Mouse (Mus musculus): ENCODE measurements around the gene Gk5.
"Not testable (repeated sequence)": the region's sequence is repeated elsewhere in the genome, so short reads cannot be mapped to it uniquely, and the experiment has no call there.

Gk5 gene

DNA sequence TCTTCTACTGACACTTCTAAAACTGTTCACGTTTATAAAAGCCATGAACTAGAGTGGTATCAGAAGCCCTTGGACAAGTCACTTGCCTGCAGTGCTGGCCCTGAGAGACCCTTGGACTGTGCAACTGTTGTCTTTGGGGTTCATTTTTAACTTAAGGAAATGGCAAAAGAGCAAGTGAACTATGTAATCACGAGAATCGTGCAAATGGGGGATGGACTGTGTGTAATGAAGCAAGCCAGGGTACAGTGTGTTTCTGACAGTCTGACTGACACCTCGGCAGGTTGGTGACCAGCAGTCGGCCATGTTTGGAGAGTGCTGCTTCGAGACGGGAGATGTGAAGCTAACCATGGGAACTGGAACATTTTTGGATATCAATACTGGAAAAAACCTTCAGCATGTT, 33.6 kb downstream of the Gk5 start:
- DNase-seq = peak; percentile 45

- DNase-seq = peak; percentile 27
Measured at GRCm38 (mm10) chr9:96158431-96158830, 39.3 kb downstream of the Gk5 start.

DNA sequence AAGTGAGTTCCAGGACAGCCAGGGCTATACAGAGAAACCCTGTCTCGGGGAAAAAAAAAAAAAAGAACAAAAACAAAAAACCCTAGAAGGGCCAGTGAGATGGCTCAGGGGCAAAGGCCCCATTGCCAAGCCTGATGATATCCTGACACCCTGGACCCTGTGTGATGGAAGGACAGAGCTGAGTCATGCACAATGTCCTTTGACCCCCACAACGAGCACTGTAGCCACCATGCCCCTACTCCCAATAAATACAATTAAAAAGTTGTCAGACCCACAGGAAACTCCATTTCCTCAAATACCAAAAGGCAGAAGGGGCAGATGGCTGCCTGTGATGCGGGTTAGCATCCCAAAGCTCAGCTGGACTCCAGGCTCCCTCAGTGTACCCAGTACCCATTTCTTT, 39.9 kb downstream of the Gk5 start:
- DNase-seq = peak; percentile 38

DNA sequence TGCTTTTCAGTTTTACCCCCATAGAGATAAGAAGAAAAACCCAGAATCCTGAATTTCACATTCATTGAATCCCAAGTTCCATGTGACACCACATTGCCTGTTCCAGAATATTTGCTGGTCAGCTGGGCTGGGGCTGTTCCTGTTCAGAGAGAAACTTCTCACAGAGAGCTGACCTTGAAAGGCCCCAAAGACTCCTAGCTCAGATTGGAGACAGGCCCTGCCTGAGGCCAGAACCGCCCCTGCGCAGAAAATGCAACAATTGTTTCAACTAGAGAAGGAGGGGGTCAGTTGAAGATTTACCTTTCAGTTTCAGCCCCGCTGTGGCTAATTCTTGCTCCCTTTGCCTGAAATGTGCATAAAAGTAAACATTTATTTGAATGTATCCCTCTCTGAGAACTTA, 41.6 kb downstream of the Gk5 start:
- peak; percentile 45 for DNase-seq

DNA sequence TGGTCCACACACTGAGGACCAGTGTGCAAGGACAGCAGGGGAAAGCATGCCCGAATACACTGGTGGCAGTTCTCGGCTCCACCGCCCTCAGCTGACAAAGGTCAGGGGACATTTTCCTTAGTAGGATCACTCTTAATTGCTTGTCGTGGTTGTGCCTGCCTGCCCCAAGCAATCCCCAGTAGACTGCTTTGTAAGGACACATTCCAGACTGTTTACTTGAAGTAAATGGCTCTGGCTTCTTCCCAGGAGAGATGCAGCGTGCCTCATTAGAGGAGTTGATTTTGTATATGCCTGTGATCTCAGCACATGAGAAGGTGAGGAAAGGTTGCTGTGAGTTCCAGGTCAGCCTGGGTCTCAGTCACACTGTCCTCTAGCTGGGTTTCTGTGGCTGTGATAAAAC, 43.3 kb downstream of the Gk5 start:
- peak; percentile 21 for DNase-seq

GRCm38 (mm10) chr9:96163443-96163842, 44.3 kb downstream of the Gk5 start:
- DNase-seq = no peak

DNA sequence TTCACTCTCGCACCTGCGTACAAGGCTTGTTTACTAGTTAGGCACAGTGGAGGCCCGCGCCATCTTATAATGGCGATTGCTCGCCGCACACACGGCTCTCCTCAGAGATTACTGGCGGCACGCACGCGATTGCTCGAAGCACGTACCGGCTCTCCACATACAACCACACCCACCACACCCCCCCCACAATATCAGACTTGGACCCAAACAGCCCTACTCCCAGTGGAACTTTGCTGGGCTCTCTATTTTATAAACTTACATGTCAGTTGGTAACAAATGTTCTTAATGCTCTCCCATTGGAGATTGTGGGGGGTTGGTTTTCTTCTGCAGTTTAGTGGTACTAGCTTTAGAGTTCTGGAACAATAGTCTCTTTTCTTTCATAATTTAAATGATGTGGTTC, 44.8 kb downstream of the Gk5 start:
- DNase-seq = not testable (repeated sequence)

DNA sequence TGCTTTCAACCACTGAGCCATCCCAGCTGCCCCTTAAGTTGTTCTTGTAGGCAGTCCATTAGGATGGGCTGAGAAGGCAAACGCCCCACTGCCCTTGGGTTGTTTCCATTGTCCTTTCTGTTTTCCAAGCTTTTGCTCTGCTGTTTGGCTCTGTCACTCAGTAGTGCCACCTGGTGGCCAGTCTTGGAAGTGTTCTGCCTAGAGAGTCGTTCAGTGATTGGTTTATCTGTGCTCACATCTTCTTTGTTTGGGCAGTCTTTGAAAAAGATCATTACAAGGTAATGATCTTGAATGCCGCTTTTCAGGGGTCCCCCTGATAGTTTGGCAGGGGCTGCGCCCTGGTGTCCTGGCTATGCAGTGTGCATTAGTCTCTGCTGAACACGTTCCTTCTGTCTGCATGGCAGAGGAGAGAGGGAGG, 48.0 kb downstream of the Gk5 start:
- peak; percentile 76 for DNase-seq

DNA sequence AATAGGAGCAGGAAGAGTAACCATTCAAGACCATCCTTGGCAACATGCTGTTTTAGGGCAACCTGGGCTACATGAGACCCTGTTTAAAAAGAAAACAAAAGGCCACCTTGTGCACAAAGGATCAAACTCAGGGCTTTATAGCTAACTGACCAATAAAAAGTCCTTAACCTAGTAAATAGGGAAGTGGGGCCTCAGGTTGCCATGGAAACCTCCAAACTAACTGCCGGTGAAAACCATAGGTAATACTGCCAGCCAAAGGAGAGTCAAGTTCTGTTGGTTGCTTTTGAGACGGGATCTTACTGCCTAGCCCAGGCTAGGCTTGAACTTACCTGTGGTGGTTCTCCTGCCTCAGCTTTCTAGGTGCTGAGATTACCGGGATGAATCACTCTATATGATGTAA, 51.4 kb downstream of the Gk5 start:
- DNase-seq = no peak

DNA sequence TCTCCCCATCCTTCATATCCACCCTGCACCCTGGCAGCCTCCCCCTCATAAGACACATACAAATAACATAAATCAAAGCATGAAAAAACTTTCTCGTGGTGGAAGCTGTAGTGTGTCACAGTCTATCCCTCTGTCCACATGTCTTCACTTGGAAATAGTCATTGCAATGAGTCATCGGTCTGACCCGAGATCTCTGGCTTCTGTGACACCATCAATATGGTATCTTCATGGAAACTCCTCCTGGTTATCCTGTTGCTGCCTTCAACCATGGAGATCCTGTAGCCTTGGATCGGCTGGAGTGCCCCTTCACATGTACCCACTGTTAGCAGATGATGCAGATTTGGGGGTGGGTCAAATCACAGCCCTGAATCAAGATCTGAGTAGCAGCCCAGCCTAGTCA, 65.7 kb downstream of the Gk5 start:
- DNase-seq = no peak

DNA sequence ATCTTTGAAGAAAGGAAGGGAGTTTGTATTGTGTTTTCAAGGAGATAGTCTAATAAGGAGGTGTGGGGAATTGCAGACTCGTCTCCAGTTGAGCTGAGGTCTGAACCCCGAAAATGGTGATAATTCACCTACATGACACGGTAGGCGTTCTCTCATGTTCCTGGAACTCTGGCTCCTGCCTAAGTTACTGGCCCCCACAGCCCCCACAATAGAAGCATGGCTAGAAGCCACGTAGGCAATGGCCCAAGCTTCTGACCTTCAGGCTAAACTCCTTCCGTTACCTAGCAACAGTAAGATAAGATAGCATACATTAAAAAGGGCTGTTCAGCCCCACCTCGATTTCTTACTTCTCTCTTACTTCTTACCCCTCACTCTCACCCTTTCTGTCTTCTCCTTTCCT, 67.5 kb downstream of the Gk5 start:
- DNase-seq = no peak

GRCm38 (mm10) chr9:96195885-96196622, 76.9 kb downstream of the Gk5 start, which contains the start of gene Tfdp2:
TSS of gene Tfdp2 (plus strand) at chr9:96196275.
- DNase-seq = peak; percentile 94

DNA sequence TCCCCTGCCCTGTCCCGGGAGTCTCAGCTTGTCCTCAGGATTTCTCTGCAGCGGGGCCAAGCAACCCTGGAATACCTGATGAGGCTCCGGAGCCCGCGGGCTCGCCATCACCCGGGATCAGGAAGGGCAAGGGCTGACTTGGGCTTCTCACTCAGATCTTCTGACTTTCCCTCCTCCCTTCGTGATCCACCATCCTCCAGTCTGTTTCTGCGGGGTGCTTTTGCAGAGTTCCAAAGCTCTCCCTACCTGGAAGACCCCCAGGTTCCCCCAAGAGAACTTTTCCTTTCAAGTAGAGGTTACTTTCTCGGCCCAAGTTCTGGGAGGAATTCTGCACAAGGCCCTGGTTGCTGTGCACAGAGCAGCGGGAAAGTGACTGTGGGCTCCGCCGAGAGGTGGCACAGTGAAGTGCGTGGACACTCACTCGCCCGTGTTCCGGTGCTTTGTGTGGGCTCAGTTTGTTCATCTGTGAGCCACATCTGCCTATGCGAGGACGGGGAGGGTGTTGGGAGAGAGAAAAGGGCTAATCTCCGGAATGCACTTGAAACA, 77.5 kb downstream of the Gk5 start:
- peak; percentile 49 for DNase-seq

DNA sequence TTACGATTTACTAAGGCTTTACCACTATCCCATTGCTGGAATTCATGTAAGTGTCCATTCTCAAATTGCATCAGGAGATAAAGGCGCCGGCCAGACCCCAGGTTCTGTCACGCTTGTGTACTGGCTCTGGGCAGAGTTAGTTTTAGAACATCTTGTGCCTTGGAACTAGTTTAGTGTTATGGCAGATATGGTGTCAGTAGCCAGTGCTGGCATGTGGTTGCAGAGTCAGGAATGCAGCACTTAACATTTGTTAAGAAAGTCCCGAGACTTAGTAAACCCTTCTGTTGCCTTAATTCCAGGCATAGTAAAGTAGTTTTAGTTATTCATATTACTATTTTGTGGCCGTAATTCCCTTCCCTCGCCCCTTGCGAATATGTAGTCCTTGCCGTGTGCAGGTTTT, 78.6 kb downstream of the Gk5 start:
- no peak for DNase-seq

GRCm38 (mm10) chr9:96203663-96204062, 84.5 kb downstream of the Gk5 start:
- no peak for DNase-seq

DNA sequence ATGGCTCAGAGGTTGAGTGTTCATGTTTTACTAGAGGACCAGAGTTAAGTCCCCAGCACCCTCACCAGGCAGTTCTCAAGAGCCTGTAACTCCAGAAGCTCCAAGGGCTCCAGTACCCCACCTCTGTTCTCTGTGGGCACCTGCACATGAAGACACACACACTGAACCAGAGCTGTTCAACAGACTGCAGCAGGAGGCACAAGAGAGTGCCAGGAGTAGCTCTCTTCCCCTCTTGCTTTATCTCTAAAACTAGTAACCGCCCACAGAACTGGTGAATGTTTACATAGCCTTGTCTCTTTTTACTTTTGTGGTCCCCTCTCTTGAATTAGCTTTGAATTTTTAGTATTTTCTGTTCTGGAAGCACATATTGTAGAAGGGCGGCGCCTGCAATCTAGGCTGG, 88.3 kb downstream of the Gk5 start:
- DNase-seq = no peak

- DNase-seq = no peak
Measured at GRCm38 (mm10) chr9:96213036-96213645, 94.0 kb downstream of the Gk5 start.

- DNase-seq = no peak
Measured at GRCm38 (mm10) chr9:96214171-96214570, 95.0 kb downstream of the Gk5 start.

DNA sequence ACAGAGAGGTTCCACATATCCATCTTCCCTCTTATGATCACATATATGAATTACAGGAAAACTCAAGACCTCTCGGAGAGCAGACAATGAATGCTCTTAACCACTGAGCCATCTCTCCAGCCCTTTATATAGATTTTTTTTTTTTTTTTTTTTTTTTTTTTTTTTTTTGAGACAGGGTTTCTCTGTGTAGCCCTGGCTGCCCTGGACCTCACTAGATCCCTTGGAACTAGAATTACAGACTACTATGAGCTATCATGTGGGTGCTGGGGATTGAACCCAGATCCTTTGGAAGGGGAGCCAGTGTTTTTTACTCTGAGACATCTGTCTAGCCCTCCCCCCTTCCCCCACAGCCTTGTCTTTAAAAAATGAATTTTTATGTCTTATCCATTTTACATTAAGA, 98.1 kb downstream of the Gk5 start:
- DNase-seq = no peak

- DNase-seq = no peak
Measured at GRCm38 (mm10) chr9:96217799-96218198, 98.6 kb downstream of the Gk5 start.

- no peak for DNase-seq
Measured at GRCm38 (mm10) chr9:96219114-96219669, 100.0 kb downstream of the Gk5 start.

DNA sequence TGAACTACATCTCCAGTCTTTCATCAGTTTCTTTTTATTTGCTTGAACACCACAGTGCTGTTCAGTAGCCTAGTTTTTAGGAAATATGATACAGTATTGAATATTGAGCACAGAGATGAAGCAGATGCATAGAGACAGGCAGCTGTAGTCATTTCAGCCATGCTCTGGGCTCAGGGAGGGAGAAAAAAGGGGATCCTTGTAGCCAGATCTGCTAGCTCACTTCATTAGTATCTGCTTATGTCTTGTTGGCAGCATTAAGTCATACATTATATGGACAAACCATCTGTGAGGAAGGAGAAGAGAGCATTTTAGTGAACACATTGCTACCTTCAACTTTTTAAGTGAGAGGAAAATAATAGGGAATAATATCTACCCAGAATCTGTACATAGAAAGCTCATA, 101.3 kb downstream of the Gk5 start:
- no peak for DNase-seq

GRCm38 (mm10) chr9:96223302-96223701, 104.1 kb downstream of the Gk5 start:
- DNase-seq = no peak

DNA sequence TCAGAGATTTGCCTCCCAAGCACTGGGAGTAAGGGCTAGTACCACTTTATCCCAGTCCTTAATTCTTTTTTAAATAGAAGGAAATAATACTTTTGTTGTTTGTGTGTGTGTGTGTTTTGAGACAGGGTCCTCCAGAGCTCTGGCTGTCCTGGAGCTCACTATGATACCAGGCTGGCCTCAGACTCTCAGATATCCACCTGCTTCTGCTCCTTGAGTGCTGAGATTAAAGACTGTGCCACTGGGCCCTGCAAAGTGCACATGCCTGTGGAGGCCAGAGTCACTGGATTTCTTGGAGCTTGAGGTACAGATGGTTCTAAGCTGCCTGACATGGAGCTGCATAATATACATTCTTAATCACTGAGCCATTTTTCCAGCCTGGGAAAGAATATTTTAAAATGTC, 109.1 kb downstream of the Gk5 start:
- no peak for DNase-seq

All from kidney, postnatal 14 days (tissue).